Mouse (Mus musculus) ZHBTc4 (cell line): Measurements from ENCODE around the gene Cd28.

ENCODE experiments used
- DNase-seq: peaks from one replicate; pipeline ENCODE4 v3.0.0-alpha.2; 2011; ENCODE audit warnings: low read depth, low spot score

Gene Cd28

GRCm38 (mm10) chr1:60799795-60800345 lies 83.3 kb downstream of the Cd28 start:
- DNase-seq = no peak

- no peak for DNase-seq
Measured at GRCm38 (mm10) chr1:60801210-60801671, 84.6 kb downstream of the Cd28 start.

- no peak for DNase-seq
Measured at GRCm38 (mm10) chr1:60803128-60803824, 86.7 kb downstream of the Cd28 start.

- no peak for DNase-seq
Measured at GRCm38 (mm10) chr1:60803825-60804696, 87.5 kb downstream of the Cd28 start.

- no peak for DNase-seq
Measured at GRCm38 (mm10) chr1:60805178-60805577, 88.6 kb downstream of the Cd28 start.

- no peak for DNase-seq
Measured at GRCm38 (mm10) chr1:60807748-60808147, 91.1 kb downstream of the Cd28 start.

- DNase-seq = no peak
Measured at GRCm38 (mm10) chr1:60808466-60808865, 91.9 kb downstream of the Cd28 start.

GRCm38 (mm10) chr1:60809166-60809565 lies 92.6 kb downstream of the Cd28 start:
- DNase-seq = no peak

- no peak for DNase-seq
Measured at GRCm38 (mm10) chr1:60810821-60811220, 94.2 kb downstream of the Cd28 start.

GRCm38 (mm10) chr1:60811998-60812397 lies 95.4 kb downstream of the Cd28 start:
- no peak for DNase-seq

GRCm38 (mm10) chr1:60813411-60813810 lies 96.8 kb downstream of the Cd28 start:
- DNase-seq = no peak

GRCm38 (mm10) chr1:60815912-60816311 lies 99.3 kb downstream of the Cd28 start:
- DNase-seq = no peak

GRCm38 (mm10) chr1:60818491-60818890 lies 101.9 kb downstream of the Cd28 start:
- DNase-seq = peak; percentile 48

GRCm38 (mm10) chr1:60819993-60820392 lies 103.4 kb downstream of the Cd28 start:
- no peak for DNase-seq

GRCm38 (mm10) chr1:60820981-60821380 lies 104.4 kb downstream of the Cd28 start:
- no peak for DNase-seq

GRCm38 (mm10) chr1:60821590-60821989 lies 105.0 kb downstream of the Cd28 start:
- no peak for DNase-seq
